Mouse (Mus musculus): Measurements from ENCODE around the gene Pik3cd.

Gene Pik3cd

GRCm38 (mm10) chr4:149724916-149725470 lies 22.6 kb upstream of the Pik3cd start:
- in situ Hi-C loops (cut with MboI), result no loop called here

GRCm38 (mm10) chr4:149723855-149724731 lies 21.7 kb upstream of the Pik3cd start:
- in situ Hi-C loops (cut with MboI), result no loop called here

DNA sequence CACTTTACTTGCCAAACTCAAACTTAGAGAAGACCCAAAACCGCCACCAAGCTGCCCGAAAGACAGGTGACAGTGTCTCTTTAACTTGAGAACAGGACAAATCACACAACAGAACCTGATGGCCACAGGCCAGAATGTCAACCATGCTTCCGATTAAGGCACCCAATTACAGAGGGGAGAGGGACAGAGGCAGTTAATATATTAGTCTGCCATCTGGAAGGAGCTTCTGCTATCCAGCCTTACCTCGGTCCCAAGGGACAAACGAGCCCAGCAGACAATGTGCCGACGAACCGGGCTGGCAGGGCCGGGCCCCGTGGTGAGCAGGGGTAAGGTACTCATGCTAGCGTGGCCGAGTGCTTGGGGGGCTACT lies 20.6 kb upstream of the Pik3cd start:
- in situ Hi-C loops (cut with MboI), result no loop called here

DNA sequence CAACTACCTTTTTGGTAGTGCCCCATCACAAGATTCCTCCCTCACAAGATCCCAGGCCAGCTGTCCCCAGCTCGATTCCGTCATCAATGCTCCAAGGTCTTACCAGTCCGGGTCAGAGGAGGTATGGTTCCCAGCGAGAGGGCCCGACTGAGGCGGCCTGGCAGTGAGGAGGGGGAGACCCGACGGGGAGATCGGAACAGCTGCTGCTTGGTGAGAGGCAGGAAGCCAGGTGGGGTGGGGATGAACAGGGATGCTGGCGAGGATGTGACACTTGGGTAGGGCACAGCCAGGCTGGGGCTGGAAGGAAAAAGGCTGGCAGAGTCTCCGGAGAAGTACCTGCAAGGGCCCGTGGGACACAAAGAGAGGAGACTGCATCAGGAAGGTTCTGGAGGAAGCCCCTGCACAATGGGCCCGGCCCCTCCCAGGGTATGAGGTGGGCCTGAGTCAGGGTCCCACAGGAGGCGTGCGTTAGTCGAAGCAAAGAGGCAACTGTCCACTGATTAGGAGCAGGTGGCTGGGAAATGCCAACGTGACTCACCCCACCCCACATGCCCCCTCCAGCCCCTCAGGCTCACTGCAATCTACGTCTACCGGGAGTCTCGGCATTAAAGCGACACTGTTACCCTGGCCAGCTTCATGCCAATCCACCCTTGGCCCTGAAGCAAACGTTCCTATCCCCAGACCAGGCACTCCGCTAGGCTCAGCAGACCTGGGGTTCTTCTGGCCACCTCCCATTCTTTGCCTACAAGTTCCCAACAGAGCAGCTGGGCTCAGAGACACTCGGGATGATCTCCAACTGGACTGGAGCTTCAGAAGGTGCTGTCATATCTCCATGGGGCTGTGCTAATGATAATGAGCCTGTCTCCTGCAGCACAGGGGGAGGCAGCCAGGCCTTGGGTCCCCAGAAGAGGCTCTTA lies 20.0 kb upstream of the Pik3cd start:
- in situ Hi-C loops (cut with MboI), result no loop called here

DNA sequence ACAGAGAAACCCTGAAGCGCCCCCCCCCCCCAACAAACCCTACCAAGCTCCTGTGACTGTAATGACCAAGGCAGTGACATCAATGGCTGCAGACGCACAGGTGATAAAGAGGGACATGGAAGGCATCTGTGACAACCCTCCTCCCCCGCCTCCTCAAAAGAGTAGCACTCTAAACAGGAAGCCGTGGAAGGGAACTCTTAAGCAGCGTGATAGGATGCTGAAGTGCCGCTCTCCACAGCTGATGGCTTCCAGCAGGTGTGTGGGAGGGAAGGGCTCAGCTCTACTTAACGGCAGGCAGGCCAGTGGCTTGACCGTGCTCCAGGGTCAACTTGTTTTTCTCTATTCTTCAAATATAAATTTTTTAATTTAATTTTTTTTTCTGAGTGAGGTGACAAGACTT lies 18.8 kb upstream of the Pik3cd start:
- in situ Hi-C loops (cut with MboI), result no loop called here

DNA sequence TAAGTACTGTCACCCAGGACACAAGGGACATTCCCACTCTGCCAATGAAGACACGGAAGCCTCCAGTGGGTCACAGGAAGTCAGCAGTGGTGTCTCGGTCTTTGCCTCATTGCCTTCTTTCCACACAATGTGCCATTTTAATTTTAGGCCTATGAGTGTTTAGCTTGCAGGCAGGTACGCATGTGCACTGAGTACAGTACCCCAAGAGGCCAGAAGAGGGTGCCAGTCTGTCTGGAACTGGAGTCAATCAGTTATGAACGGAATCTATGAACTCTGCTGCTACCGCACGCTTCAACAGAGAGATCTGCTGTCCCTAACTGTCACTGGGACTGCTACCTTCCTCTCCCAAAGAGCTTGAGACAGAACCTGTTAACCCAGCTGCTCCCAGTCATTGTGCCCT lies 17.3 kb upstream of the Pik3cd start:
- in situ Hi-C loops (cut with MboI), result no loop called here

DNA sequence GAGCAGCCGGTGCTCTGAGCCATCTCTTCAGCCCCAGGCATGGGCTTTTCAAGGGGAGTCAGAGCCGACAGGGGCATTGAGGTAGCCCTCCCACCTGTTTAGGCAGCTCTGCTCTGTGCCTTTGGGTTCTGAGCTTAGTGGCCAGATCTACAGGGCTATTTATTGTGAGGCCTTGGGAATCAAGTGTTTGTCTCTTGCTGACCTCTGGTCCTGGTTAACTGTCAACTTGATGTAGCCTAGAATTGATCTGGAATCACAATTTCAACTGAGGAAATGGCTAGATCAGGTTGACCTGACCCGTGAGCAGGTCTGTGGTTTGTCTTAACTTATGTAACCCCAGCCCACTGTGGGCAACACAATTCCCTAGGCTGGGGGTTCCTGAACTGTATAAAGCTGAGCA lies 12.2 kb upstream of the Pik3cd start:
- in situ Hi-C loops (cut with MboI), result loop anchor here (5.0 kb wide), 1 partner anchor 62 kb away; no protein-coding TSS in a partner anchor

- in situ Hi-C loops (cut with MboI), result loop anchor here (5.0 kb wide), 1 partner anchor 60 kb away; no protein-coding TSS in a partner anchor
These were observed 9.6 kb upstream of the Pik3cd start for GRCm38 (mm10) chr4:149711955-149712354.

- in situ Hi-C loops (cut with MboI), result loop anchor here (5.0 kb wide), 1 partner anchor 59 kb away; no protein-coding TSS in a partner anchor
These were observed 9.1 kb upstream of the Pik3cd start for GRCm38 (mm10) chr4:149711485-149711884.

DNA sequence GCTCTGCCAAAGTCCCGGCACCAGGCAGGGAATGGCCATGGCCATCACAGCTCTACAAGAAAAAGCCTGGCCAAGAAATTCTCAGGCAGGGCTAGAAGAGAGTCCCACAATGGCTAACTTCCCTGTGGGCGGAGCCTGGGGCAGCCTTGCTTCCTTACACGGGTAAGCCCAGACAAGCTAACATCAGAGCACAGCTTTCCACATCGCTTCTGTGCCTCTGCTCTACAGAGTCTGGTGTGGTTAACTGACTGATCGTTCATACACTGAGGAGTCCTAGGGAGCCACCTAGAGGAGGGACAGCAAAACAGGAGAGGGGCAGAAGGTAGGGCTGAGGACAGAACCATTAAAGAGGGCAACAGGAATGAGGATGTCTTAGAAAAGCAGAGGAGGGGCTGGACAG lies 8.1 kb upstream of the Pik3cd start:
- in situ Hi-C loops (cut with MboI), result loop anchor here (5.0 kb wide), 1 partner anchor 58 kb away; no protein-coding TSS in a partner anchor

GRCm38 (mm10) chr4:149705941-149706340 lies 3.6 kb upstream of the Pik3cd start:
- in situ Hi-C loops (cut with MboI), result no loop called here

DNA sequence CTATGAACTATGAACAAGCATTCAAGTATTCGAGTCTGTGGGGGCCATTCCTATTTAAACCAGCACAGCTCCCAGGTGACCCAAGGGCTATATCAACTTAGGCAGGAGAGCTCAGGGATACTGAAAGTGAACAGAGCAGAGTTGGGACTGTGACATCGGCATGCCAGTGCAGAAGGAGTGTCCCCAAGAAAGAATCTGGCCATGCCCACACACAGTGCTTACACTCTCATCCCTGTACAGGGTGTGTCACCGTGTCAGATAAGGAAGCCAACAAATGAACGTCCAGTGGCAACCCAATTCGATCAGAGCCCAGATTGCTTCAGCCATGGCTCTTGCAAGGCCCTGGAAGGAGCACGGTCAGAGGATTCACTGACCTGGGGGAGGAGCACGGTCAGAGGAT lies 2.9 kb upstream of the Pik3cd start:
- in situ Hi-C loops (cut with MboI), result no loop called here

DNA sequence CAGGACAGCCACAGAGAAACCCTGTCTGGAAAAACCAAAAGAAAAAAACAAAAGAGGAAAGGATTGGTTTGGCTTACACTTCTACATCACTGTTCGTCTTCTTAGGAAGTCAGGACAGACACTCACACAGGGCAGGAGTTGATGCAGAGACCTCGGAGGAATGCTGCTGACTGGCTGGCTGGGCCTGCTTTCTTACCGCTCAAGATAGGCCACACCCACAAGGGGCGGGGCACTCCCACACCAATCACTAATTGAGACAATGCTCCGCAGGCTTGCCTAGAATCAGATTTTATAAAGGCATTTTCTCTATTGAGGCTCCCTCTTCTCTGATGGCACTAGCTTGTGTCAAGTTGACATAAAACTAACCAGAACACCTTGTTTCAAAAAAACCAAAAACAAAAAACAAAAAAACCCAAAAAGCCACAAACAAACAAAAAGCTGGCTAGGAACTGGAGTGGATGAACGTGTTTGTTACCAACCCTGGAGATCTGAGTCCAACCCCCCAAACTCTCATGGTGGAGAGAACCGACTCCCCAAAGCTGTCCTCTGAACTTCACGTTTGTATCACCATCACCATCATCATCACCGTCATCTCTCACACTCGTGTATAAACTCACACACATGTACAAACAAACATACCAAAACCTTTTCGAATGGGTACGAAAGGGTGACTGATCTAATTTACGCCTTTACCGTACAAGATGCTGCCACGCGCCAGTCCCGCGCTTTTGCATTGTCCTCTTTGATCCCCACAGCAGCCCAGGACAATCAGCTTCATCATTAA lies 753 bp downstream of the Pik3cd start:
- in situ Hi-C loops (cut with MboI), result no loop called here

GRCm38 (mm10) chr4:149699953-149700352 lies 2.4 kb downstream of the Pik3cd start:
- in situ Hi-C loops (cut with MboI), result no loop called here

GRCm38 (mm10) chr4:149698197-149698821 lies 4.1 kb downstream of the Pik3cd start:
- in situ Hi-C loops (cut with MboI), result no loop called here

GRCm38 (mm10) chr4:149697506-149698196 lies 4.7 kb downstream of the Pik3cd start:
- in situ Hi-C loops (cut with MboI), result no loop called here

DNA sequence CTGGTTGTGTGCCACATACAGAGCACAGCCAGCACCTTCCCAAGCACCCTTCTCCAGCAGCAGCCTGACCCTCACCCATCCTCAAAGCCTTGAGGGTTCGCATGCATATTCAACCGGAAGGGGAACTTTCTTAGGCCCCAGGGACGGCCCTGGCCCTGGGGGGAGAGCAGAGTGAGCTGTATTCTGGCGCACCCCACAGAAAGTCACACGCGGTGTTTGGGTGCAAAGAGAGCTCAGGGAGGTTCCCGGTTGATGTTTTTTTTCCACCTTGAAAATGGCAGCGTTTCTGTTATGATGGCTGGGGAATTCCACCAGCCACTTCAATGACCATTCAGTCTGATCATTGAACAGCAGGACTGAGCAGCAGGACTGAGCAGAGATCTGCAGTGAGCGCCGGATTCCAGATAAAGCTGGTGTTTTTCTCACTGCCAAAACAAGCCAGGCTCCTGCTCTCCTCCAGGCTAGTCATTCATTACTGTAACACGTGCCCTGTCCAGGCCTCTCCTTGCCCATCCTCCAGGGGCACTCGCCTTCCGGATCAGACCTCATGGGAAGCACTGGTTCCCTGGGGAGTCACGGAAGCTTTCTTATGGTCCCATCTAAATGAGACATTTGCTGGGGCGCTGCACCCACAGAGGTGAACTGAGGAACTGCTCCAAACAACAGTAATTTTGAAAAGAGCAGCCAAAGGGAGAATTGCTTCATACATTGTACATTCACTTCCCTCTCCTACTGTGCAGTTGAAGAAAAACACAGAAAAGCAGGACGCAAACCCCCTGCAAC lies 6.0 kb downstream of the Pik3cd start:
- in situ Hi-C loops (cut with MboI), result no loop called here

DNA sequence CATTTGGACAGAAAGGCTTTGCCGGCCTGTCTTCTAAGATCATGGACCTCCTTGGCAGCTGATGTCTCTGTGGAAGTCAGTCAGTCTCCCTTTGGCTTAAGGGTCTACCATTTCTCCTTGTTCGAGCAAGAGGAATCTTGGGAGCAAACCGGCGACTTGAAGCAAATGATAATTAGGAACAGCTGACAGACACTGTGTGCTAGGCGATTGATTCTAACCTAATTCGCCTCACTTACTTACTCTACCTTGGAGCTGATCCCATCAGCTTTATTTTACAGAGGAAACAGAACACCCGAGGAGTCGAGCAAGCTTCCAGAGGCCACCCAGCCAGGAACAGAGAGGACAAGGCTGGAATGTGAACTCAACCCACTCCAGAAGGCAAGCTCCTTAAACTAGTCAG lies 11.0 kb downstream of the Pik3cd start:
- in situ Hi-C loops (cut with MboI), result no loop called here

DNA sequence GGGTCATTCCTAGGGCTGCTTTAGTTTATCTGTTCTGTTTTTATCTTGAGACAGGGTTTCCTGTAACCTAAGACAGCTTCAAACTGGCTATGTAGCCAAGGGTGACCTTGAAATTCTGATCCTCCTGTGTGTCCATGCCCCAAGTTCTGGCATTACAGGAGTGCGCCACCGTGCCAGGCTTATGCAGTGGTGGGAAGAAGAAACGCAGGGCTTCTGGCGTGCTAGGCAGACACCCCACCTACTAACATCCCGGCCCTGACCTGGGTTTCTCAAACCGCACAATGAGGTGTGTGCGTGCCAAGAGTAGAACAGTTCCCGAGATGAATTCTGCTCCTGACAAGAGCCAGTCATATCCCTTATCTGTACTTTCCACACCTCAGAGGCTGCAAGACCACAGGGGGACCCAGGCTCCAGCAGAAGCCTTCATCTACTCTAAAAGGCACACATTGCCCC lies 11.5 kb downstream of the Pik3cd start:
- in situ Hi-C loops (cut with MboI), result no loop called here

All from mature B cell (primary cell).